Mouse (Mus musculus) embryonic facial prominence, embryonic 10.5 days (tissue): ENCODE results near the gene Htr1b. TPM values are rescaled to one million over a fixed set of nuclear protein-coding genes. Genes with fewer than 3 reads are reported as not detected.

ENCODE experiments used
- DNase-seq: peaks from one replicate; pipeline ENCODE4 v3.0.0-alpha.2; 2017; ENCODE audit warnings: low spot score
- H3K27ac ChIP-seq: fragments of 300-500 bp; sonication (generic); replicated peaks from 2 replicates; pipeline ENCODE4 v1.5.1; 2016; ENCODE audit warnings: mild to moderate bottlenecking
- H3K27me3 ChIP-seq: fragments of 300-500 bp; sonication (generic); replicated peaks from 2 replicates; pipeline ENCODE4 v1.6.1; 2016; ENCODE audit warnings: low read depth, mild to moderate bottlenecking; ENCODE audit not compliant: poor library complexity, severe bottlenecking
- H3K36me3 ChIP-seq: fragments of 300-500 bp; sonication (generic); replicated peaks from 2 replicates; pipeline ENCODE4 v1.6.1; 2016; ENCODE audit warnings: mild to moderate bottlenecking, moderate library complexity
- H3K4me1 ChIP-seq: fragments of 300-500 bp; sonication (generic); 2 replicates; pipeline ENCODE4 v1.6.1; 2016
- H3K4me3 ChIP-seq: fragments of 300-500 bp; sonication (generic); 2 replicates; pipeline ENCODE4 v1.5.1; 2016; ENCODE audit warnings: mild to moderate bottlenecking, moderate library complexity
- H3K9me3 ChIP-seq: fragments of 300-500 bp; sonication (generic); 2 replicates; pipeline ENCODE4 v1.6.1; 2016; ENCODE audit warnings: mild to moderate bottlenecking
- WGBS: fragments of 180-500 bp; shearing (Covaris S2); methylation state at CpG from one replicate; pipeline ENCODE4 v1.1.7; 2016; 5-methylcytosine and 5-hydroxymethylcytosine counted together
- polyA plus RNA-seq: library from polyadenylated mRNA; unstranded; fragments of >200 nt; fragmentation: Nextera tagmentation; extraction: Ambion mirVana; gene quantifications from 2 replicates; pipeline ENCODE4 v1.2.1, GENCODE M21; 2016

The Htr1b gene
- 0.60 and 1.1 TPM in 2 replicates for polyA plus RNA-seq

DNA sequence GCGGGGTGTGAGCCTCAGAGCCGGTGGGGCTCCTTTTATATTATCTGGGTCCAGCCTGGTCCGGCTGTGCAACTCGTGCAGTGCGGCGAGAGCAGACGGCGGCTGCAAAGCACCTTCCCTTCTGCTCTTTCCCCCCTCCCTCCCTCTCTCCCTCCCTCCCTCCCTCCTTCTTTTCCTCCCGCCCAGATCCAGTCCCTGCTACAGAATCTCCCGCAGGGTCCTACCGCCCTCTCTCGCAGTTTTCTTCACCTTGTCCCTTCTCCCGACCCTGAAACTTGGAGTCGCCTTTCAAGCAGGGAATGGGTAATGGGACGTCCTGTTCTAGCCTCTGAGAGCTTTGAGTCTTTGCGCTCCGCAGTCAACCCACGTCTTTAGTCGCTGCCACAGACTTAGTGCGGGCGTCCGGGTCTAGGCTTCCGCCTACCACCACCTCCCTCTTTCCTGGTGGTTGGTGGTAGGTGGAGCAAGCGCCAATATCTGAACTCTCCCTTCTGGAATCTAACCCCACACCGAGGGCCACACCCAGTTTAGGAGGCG lies at the start of gene Htr1b:
Htr1b (minus strand) TSS at position 392 of the 537 bp plus-strand sequence.
- Histone ChIP-seq H3K9me3 (no peaks in the 10 kb centered on the region), H3K4me3 (peak within 1 kb of the TSS; percentile 84), H3K27ac (peak within 1 kb of the TSS; percentile 85), H3K27me3 (peaks cover 65% of the 10 kb centered on the region), H3K36me3 (no peaks in the 10 kb centered on the region), H3K4me1 (peaks cover 26% of the 10 kb centered on the region)
- DNase-seq: peak; percentile 67
- WGBS: under 1% methylated on average over 26 of the region's 26 CpGs

GRCm38 (mm10) chr9:81676716-81677115 lies 43.1 kb upstream of the Htr1b start:
- Histone ChIP-seq H3K4me1 (no peaks in the 10 kb centered on the region), H3K9me3 (peaks cover 9% of the 10 kb centered on the region; the same call in 1 of the 2 replicates), H3K27me3 (no peaks in the 10 kb centered on the region), H3K36me3 (no peaks in the 10 kb centered on the region), H3K27ac (no peak overlapping the region), H3K4me3 (no peak overlapping the region)
- no peak for DNase-seq
- WGBS: 95% methylated on average over 1 of the region's 1 CpGs

- no peak overlapping the region for H3K4me3 ChIP-seq
- H3K4me1 ChIP-seq: peaks cover 16% of the 10 kb centered on the region; the same call in 1 of the 2 replicates
- H3K27me3 ChIP-seq: peaks cover 37% of the 10 kb centered on the region
- H3K27ac ChIP-seq: no peak overlapping the region
- no peaks in the 10 kb centered on the region for H3K9me3 ChIP-seq
- no peak for DNase-seq
- no peaks in the 10 kb centered on the region for H3K36me3 ChIP-seq
- 91% methylated on average over 1 of the region's 1 CpGs for WGBS
Observed at GRCm38 (mm10) chr9:81637486-81637885, 3.9 kb upstream of the Htr1b start.

GRCm38 (mm10) chr9:81635109-81635508 lies 1.5 kb upstream of the Htr1b start:
- no peak overlapping the region for H3K4me3 ChIP-seq
- WGBS: 11% methylated on average over 8 of the region's 8 CpGs
- peaks cover 61% of the 10 kb centered on the region for H3K27me3 ChIP-seq
- peak; percentile 66 for DNase-seq
- H3K9me3 ChIP-seq: no peaks in the 10 kb centered on the region
- no peaks in the 10 kb centered on the region for H3K36me3 ChIP-seq
- H3K4me1 ChIP-seq: peaks cover 26% of the 10 kb centered on the region
- H3K27ac ChIP-seq: no peak overlapping the region

GRCm38 (mm10) chr9:81634163-81634562 lies 535 bp upstream of the Htr1b start:
- Histone ChIP-seq H3K4me3 (peak overlapping the region; percentile 84), H3K36me3 (no peaks in the 10 kb centered on the region), H3K9me3 (no peaks in the 10 kb centered on the region), H3K27me3 (peaks cover 64% of the 10 kb centered on the region), H3K4me1 (peaks cover 26% of the 10 kb centered on the region), H3K27ac (no peak overlapping the region)
- DNase-seq: peak; percentile 20
- WGBS: 1% methylated on average over 10 of the region's 10 CpGs

DNA sequence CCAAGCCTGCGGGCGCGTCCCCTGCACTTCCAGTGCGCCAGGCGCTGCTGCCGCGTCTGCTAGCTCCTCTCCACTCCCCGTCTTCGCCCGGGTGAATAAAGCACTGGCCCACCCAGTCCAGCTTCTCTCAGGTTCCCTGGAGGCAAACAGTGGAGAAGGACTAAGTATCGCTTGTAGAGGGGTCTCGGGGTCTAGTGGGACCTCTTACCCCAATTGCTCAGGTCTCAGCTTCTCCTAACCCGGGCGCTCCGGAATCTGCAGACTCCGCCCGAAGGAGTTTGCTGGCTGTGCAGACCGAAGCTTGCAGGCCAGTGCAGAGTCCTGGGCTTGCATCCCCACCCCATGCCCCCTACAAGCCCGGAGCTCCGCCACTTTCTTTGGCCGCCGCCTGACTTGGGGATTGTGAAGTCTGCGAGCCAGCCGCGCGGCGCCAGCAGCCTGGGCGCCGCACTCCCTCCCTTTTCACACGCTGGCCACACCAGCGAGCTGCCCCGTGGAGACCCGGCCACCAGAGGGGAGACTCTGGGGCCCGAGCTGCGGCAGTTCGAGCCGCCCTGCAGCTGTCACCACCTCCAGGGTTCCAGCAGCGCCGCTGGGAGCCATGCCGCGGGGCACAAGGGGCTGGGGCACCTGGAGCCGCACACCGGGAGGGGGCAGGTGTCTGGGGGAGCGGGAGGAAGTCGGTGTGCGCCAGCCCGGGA lies 742 bp downstream of the Htr1b start:
- peaks cover 65% of the 10 kb centered on the region for H3K27me3 ChIP-seq
- H3K9me3 ChIP-seq: no peaks in the 10 kb centered on the region
- under 1% methylated on average over 47 of the region's 47 CpGs for WGBS
- no peaks in the 10 kb centered on the region for H3K36me3 ChIP-seq
- peak overlapping the region; percentile 84 for H3K4me3 ChIP-seq
- H3K4me1 ChIP-seq: peaks cover 26% of the 10 kb centered on the region
- H3K27ac ChIP-seq: peak overlapping the region; percentile 85
- DNase-seq: peak; percentile 71

GRCm38 (mm10) chr9:81632191-81632735 lies 1.4 kb downstream of the Htr1b start:
- peak overlapping the region; percentile 85 for H3K27ac ChIP-seq
- no peaks in the 10 kb centered on the region for H3K36me3 ChIP-seq
- under 1% methylated on average over 31 of the region's 31 CpGs for WGBS
- no peaks in the 10 kb centered on the region for H3K9me3 ChIP-seq
- peak; percentile 68 for DNase-seq
- peak overlapping the region; percentile 84 for H3K4me3 ChIP-seq
- peaks cover 65% of the 10 kb centered on the region for H3K27me3 ChIP-seq
- peaks cover 26% of the 10 kb centered on the region for H3K4me1 ChIP-seq

- peaks cover 65% of the 10 kb centered on the region for H3K27me3 ChIP-seq
Observed at GRCm38 (mm10) chr9:81631581-81632091, 2.0 kb downstream of the Htr1b start.

GRCm38 (mm10) chr9:81626899-81627606 lies 6.6 kb downstream of the Htr1b start:
- DNase-seq: peak; percentile 85
- Histone ChIP-seq H3K27me3 (peaks cover 24% of the 10 kb centered on the region), H3K4me3 (no peak overlapping the region), H3K27ac (no peak overlapping the region), H3K4me1 (peaks cover 6% of the 10 kb centered on the region), H3K36me3 (no peaks in the 10 kb centered on the region), H3K9me3 (no peaks in the 10 kb centered on the region)
- 36% methylated on average over 9 of the region's 9 CpGs for WGBS

More at GRCm38 (mm10) chr9:81631581-81632091, 2.0 kb downstream of the Htr1b start:
- H3K36me3 ChIP-seq: no peaks in the 10 kb centered on the region
- WGBS: 2% methylated on average over 27 of the region's 27 CpGs
- no peak overlapping the region for H3K27ac ChIP-seq
- H3K4me3 ChIP-seq: peak overlapping the region; percentile 84
- peak; percentile 39 for DNase-seq
- peaks cover 26% of the 10 kb centered on the region for H3K4me1 ChIP-seq
- H3K9me3 ChIP-seq: no peaks in the 10 kb centered on the region

DNA sequence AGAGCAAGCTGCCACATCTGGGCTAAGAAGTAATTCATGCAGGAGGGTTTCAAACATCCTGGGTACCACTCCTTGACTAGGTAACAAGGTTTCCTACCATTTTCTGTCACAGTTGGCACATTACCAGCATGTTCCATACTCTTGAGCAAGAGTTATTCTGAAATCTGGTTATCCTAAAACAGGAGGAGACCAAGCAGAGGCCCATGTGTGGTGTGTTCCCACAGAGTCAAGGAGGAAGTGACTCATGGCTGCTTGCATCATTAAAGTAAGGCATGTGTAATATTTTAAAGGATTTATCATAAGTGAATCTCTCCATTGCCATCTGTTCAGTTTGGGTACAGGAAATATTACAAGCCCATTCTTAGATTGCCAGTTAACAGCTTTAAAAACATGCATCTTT lies 7.7 kb downstream of the Htr1b start:
- no peaks in the 10 kb centered on the region for H3K36me3 ChIP-seq
- H3K27ac ChIP-seq: no peak overlapping the region
- H3K4me3 ChIP-seq: no peak overlapping the region
- H3K4me1 ChIP-seq: no peaks in the 10 kb centered on the region
- H3K27me3 ChIP-seq: peaks cover 12% of the 10 kb centered on the region
- H3K9me3 ChIP-seq: no peaks in the 10 kb centered on the region
- DNase-seq: no peak

GRCm38 (mm10) chr9:81622873-81623272 lies 10.8 kb downstream of the Htr1b start:
- H3K27me3 ChIP-seq: no peaks in the 10 kb centered on the region
- no peak overlapping the region for H3K27ac ChIP-seq
- WGBS: 52% methylated on average over 5 of the region's 5 CpGs
- H3K9me3 ChIP-seq: no peaks in the 10 kb centered on the region
- H3K4me3 ChIP-seq: no peak overlapping the region
- DNase-seq: no peak
- no peaks in the 10 kb centered on the region for H3K4me1 ChIP-seq
- no peaks in the 10 kb centered on the region for H3K36me3 ChIP-seq

- 78% methylated on average over 4 of the region's 4 CpGs for WGBS
- Histone ChIP-seq H3K4me1 (no peaks in the 10 kb centered on the region), H3K4me3 (no peak overlapping the region), H3K9me3 (no peaks in the 10 kb centered on the region), H3K27me3 (no peaks in the 10 kb centered on the region), H3K36me3 (no peaks in the 10 kb centered on the region), H3K27ac (no peak overlapping the region)
- DNase-seq: no peak
Observed at GRCm38 (mm10) chr9:81611022-81611421, 22.6 kb downstream of the Htr1b start.
